Mouse (Mus musculus): Measurements from ENCODE around the gene Tent2.

GRCm38 (mm10) chr13:93136251-93136650, 55.9 kb downstream of the Tent2 start:
- TF ChIP-seq POLR2A (IDR thresholded peaks at IDR 0.05; ENCODE audit: insufficient read length, low read depth) = no peak
- TF ChIP-seq SRF (IDR thresholded peaks at IDR 0.05; ENCODE audit: control insufficient read depth, insufficient read length, low read depth) = no peak
- no peak for TF ChIP-seq E2F4 (IDR thresholded peaks at IDR 0.05; ENCODE audit: insufficient read depth)
- TF ChIP-seq MYOD1 (IDR thresholded peaks at IDR 0.05; ENCODE audit: control insufficient read depth in 1 of 3, insufficient read length in 2 of 3, low read depth in 2 of 3) = no peak
- TF ChIP-seq POLR2AphosphoS2 (IDR thresholded peaks at IDR 0.05; ENCODE audit: insufficient read length, low read depth) = no peak
- no peak for TF ChIP-seq MYOG (IDR thresholded peaks at IDR 0.05; ENCODE audit: control insufficient read depth in 1 of 3, insufficient read depth in 1 of 3, insufficient read length in 2 of 3, low read depth in 2 of 3)
- no peak for TF ChIP-seq TCF12 (IDR thresholded peaks at IDR 0.05; ENCODE audit: insufficient read depth, poor library complexity, severe bottlenecking)
- TF ChIP-seq USF1 (IDR thresholded peaks at IDR 0.05; ENCODE audit: low read depth) = no peak

All from myocyte (in vitro differentiated cells).